Mouse (Mus musculus) stomach, postnatal 0 days (tissue): ENCODE results near the gene Cep83. TPM values are rescaled to one million over a fixed set of nuclear protein-coding genes. Genes with fewer than 3 reads are reported as not detected.

Experiments
- ATAC-seq: fragments of 200-750 bp; cut with Nextera tagmentation; 2 replicates; pipeline ENCODE4 v1.8.0; 2017; ENCODE audit not compliant: low FRiP score, low TSS enrichment
- DNase-seq: peaks from one replicate; pipeline ENCODE4 v3.0.0-alpha.2; 2016; ENCODE audit warnings: low spot score
- H3K27ac ChIP-seq: fragments of 300-500 bp; sonication (generic); replicated peaks from 2 replicates; pipeline ENCODE4 v1.5.1; 2014; ENCODE audit warnings: mild to moderate bottlenecking, control low read depth
- H3K27me3 ChIP-seq: fragments of 300-500 bp; sonication (generic); 2 replicates; pipeline ENCODE4 v1.6.1; 2014; ENCODE audit warnings: low read length; ENCODE audit not compliant: control insufficient read depth, insufficient read depth
- H3K36me3 ChIP-seq: fragments of 300-500 bp; sonication (generic); 2 replicates; pipeline ENCODE4 v1.6.1; 2014; ENCODE audit warnings: low read length, mixed read lengths; ENCODE audit not compliant: control insufficient read depth, insufficient read depth
- H3K4me1 ChIP-seq: fragments of 300-500 bp; sonication (generic); replicated peaks from 2 replicates; pipeline ENCODE4 v1.6.1; 2014; ENCODE audit warnings: antibody characterized with exemption; ENCODE audit not compliant: control insufficient read depth, insufficient read depth
- H3K4me2 ChIP-seq: fragments of 300-500 bp; sonication (generic); replicated peaks from 2 replicates; pipeline ENCODE4 v1.6.1; 2014; ENCODE audit warnings: low read depth, mild to moderate bottlenecking, control low read depth, moderate library complexity
- H3K4me3 ChIP-seq: fragments of 300-500 bp; sonication (generic); 2 replicates; pipeline ENCODE4 v1.5.1; 2014; ENCODE audit warnings: low read depth, low read length, control low read depth
- H3K9ac ChIP-seq: fragments of 300-500 bp; sonication (generic); 2 replicates; pipeline ENCODE4 v1.6.1; 2014; ENCODE audit warnings: mild to moderate bottlenecking, low read length, control low read depth, mixed read lengths
- H3K9me3 ChIP-seq: fragments of 300-500 bp; sonication (generic); 2 replicates; pipeline ENCODE4 v1.6.1; 2016; ENCODE audit warnings: low read length; ENCODE audit not compliant: control insufficient read depth
- CTCF ChIP-seq: IDR thresholded peaks from 2 replicates; pipeline ENCODE4 v1.5.1; 2016; ENCODE audit warnings: antibody characterized with exemption, low read depth, mild to moderate bottlenecking, moderate library complexity
- EP300 ChIP-seq: optimal IDR thresholded peaks from 2 replicates; pipeline ENCODE3; 2016; ENCODE audit warnings: antibody characterized with exemption
- WGBS: fragments of 180-500 bp; shearing (Covaris S2); extraction: QIAGEN DNeasy Blood & Tissue Kit; methylation state at CpG from one replicate; pipeline ENCODE4 v1.1.7; 2014; 5-methylcytosine and 5-hydroxymethylcytosine counted together
- polyA plus RNA-seq: library from polyadenylated mRNA; unstranded; fragments of >200 nt; fragmentation: Nextera tagmentation; extraction: Ambion mirVana; gene quantifications from 2 replicates; pipeline ENCODE4 v1.2.1, GENCODE M21; 2015

Gene Cep83
- polyA plus RNA-seq, 1 experiment from 2014 or later = 9.9 TPM

GRCm38 (mm10) chr10:94740221-94740620 is 51.8 kb downstream of the Cep83 start:
- Histone ChIP-seq H3K27ac (no peak overlapping the region), H3K4me1 (no peaks in the 10 kb centered on the region), H3K9me3 (no peaks in the 10 kb centered on the region), H3K9ac (no peak overlapping the region), H3K4me2 (no peak overlapping the region), H3K36me3 (no peaks in the 10 kb centered on the region), H3K4me3 (no peak overlapping the region), H3K27me3 (no peaks in the 10 kb centered on the region)
- no peak for ATAC-seq
- 76% methylated on average over 2 of the region's 2 CpGs for WGBS
- no peak for DNase-seq
- TF ChIP-seq CTCF (no peak), EP300 (no peak)

GRCm38 (mm10) chr10:94741459-94741858 is 53.0 kb downstream of the Cep83 start:
- Histone ChIP-seq H3K9ac (no peak overlapping the region), H3K36me3 (no peaks in the 10 kb centered on the region), H3K27ac (no peak overlapping the region), H3K4me2 (no peak overlapping the region), H3K27me3 (no peaks in the 10 kb centered on the region), H3K9me3 (no peaks in the 10 kb centered on the region), H3K4me1 (no peaks in the 10 kb centered on the region), H3K4me3 (no peak overlapping the region)
- TF ChIP-seq CTCF (no peak), EP300 (no peak)
- 89% methylated on average over 3 of the region's 3 CpGs for whole genome bisulfite sequencing
- ATAC-seq = no peak
- DNase-seq = no peak

- WGBS = 90% methylated on average over 2 of the region's 2 CpGs
- Histone ChIP-seq H3K9ac (no peak overlapping the region), H3K9me3 (no peaks in the 10 kb centered on the region), H3K4me1 (no peaks in the 10 kb centered on the region), H3K36me3 (no peaks in the 10 kb centered on the region), H3K27ac (no peak overlapping the region), H3K4me2 (no peak overlapping the region), H3K4me3 (no peak overlapping the region), H3K27me3 (no peaks in the 10 kb centered on the region)
- no peak for DNase-seq
- ATAC-seq = no peak
- TF ChIP-seq CTCF (no peak), EP300 (no peak)
Observed at GRCm38 (mm10) chr10:94747011-94747410, 58.6 kb downstream of the Cep83 start.

DNA sequence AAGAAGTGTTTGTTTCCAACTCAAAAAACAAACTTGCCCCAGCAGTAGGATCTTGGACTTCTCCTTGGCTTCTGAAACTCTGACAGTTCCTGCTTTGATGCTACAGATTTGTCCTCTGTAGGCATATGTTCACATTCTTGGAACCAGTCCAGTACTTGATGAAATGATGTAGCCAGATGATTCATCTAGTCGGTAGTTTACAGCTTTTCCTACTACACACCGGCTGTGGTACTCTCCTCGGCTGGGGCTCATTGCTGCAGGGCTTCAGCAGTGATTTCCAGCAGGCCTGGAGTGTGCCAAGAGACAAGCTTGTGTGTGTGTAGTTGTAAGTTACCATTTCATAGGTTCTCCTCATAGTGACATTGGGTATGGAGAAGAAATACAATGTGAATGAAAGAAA is 83.0 kb downstream of the Cep83 start:
- Histone ChIP-seq H3K9ac (no peak overlapping the region), H3K4me1 (no peaks in the 10 kb centered on the region), H3K9me3 (no peaks in the 10 kb centered on the region), H3K36me3 (no peaks in the 10 kb centered on the region), H3K27me3 (no peaks in the 10 kb centered on the region), H3K27ac (no peak overlapping the region), H3K4me3 (no peak overlapping the region), H3K4me2 (no peak overlapping the region)
- DNase-seq (no peak), ATAC-seq (no peak)
- TF ChIP-seq CTCF (no peak), EP300 (no peak)
- WGBS = 21% methylated on average over 3 of the region's 3 CpGs

DNA sequence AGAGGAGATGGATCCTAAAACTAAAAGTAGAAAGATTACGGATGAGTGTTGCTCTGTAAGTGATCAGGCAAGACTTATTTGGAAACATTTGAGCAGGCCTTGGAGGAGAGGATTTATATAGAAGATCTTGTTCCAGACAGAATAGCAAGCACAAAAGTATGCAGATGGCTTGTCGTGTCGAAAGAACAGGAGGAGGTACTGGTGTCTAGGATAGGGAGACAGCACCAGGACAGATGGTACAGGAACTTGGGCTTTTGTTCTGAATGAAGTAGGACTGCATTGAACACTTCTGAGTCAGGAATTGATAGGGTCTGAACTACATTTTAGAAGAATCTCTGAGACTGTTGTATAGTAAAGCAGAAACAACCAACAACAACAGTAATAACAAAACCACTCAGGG is 89.1 kb downstream of the Cep83 start:
- no peaks in the 10 kb centered on the region for H3K36me3 ChIP-seq
- no peak for ATAC-seq
- no peak overlapping the region for H3K27ac ChIP-seq
- H3K27me3 ChIP-seq = no peaks in the 10 kb centered on the region
- no peaks in the 10 kb centered on the region for H3K4me1 ChIP-seq
- DNase-seq = no peak
- TF ChIP-seq EP300 (no peak), CTCF (no peak)
- WGBS = 79% methylated on average over 3 of the region's 3 CpGs
- no peak overlapping the region for H3K4me3 ChIP-seq
- H3K4me2 ChIP-seq = no peak overlapping the region
- no peak overlapping the region for H3K9ac ChIP-seq
- H3K9me3 ChIP-seq = no peaks in the 10 kb centered on the region

GRCm38 (mm10) chr10:94779319-94779718 is 90.9 kb downstream of the Cep83 start:
- Histone ChIP-seq H3K4me3 (no peak overlapping the region), H3K9ac (no peak overlapping the region), H3K27ac (no peak overlapping the region), H3K36me3 (no peaks in the 10 kb centered on the region), H3K4me1 (no peaks in the 10 kb centered on the region), H3K4me2 (no peak overlapping the region), H3K27me3 (no peaks in the 10 kb centered on the region), H3K9me3 (no peaks in the 10 kb centered on the region)
- TF ChIP-seq EP300 (no peak), CTCF (no peak)
- 92% methylated on average over 4 of the region's 4 CpGs for WGBS
- DNase-seq = no peak
- no peak for ATAC-seq
